Mouse (Mus musculus) forelimb bud, embryonic 11.5 days (tissue): ENCODE measurements around the gene Mast4.

ENCODE experiments used
- DNase-seq: peaks from one replicate; pipeline ENCODE4 v3.0.0-alpha.2; 2012; ENCODE audit warnings: low read depth, low spot score

The Mast4 gene

GRCm38 (mm10) chr13:103241092-103241491 is 93.2 kb downstream of the Mast4 start:
- no peak for DNase-seq

DNA sequence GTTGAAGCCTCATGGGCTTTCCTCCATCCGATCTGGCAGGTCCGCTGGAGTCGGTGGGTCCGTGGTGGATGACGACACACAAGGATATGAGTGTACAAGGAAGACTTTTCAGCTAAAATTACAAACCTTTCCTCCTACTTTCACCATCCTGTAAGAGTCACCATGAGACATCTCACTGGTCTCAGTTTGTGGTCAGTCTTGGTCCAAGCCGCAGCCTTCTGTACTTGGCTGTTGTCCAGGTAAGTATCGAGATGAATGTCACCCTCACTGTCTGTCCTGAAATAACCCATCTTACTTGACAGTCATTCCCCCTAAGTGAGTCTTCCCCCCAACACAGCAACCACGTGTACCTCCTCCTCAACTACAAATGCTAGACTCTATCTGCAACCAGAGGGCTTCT is 94.6 kb downstream of the Mast4 start:
- DNase-seq = no peak

- no peak for DNase-seq
Observed at GRCm38 (mm10) chr13:103238034-103238705, 96.1 kb downstream of the Mast4 start.

GRCm38 (mm10) chr13:103232171-103232570 is 102.1 kb downstream of the Mast4 start:
- DNase-seq = no peak

- DNase-seq = no peak
Observed at GRCm38 (mm10) chr13:103229069-103229468, 105.2 kb downstream of the Mast4 start.

GRCm38 (mm10) chr13:103225895-103226815 is 108.1 kb downstream of the Mast4 start:
- no peak for DNase-seq

DNA sequence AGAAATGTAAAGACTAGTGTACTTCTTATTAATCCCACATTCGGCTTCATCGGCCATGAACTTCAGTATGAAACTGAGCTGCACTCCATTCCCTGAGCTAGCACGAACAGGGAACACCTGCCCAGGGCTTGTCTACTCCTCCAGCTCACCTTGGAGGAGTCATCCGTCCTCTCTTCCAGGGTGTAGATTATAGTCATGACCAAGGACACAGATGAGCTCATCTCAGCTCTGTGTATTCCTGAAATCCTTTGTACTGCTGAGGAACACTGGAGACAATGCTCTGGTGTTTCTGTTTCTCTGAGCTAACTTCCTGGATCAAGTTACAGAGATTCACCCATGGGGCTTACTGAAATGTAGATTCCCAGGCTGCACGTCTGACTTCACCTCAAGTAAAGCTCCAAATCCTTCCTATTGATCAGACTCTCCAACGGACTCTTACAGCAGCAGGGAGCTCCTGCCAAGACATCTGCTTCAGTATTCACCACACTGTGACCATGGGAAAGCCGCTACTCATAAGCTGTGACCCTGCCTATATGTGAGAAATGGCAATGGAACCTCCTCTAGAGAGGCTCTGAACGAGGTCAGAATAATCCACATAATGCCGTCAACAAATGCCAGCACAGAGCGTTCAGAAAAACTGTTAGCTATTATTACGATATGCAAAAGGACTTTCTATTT is 108.9 kb downstream of the Mast4 start:
- DNase-seq = no peak

DNA sequence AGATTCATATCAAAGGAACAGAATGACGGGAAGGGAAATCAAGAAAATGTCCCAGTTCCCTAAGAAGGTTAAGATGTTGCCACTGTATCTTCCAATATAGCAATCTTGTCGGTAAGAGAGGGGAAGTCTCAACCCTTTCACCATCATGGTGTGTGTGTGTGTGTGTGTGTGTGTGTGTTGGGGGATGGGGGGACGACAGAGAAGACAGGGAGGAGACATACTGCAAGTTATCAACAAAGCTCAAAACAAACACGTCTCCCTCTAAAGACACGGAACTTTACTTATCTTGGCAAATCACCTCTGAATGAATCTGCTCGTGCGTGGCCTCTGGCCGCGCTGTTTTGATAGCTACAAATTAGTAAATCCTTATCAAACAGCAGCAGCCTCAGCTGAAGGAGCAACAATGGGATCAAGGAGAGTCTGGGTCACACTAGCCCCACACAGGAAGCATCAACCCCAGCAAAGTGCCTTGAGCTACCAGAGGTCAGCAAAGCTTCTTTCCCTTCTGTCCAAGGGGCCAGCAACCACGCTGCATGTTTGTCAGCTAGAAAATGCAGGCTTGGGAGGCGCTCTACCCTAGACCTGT is 113.7 kb downstream of the Mast4 start:
- DNase-seq = no peak

- DNase-seq = no peak
Observed at GRCm38 (mm10) chr13:103219999-103220398, 114.3 kb downstream of the Mast4 start.

DNA sequence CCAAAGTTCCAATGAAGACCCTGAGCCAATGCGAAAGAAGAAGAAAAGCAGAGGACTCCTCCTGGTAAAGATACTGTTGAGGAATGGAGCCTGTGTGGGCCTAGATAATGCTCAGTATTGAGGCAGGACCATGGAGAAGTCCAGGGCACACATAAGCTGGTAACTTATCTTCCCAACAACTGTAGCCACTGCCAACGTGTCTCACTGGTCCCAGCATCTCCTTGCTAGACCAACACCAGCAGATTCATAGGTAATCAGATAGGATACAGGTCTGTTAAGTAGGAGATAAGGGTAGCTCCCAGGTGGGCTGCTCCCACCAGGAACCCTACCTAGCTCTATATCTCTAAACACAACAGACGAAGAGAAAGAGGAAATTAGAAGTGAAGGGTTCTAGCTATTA is 116.8 kb downstream of the Mast4 start:
- DNase-seq = no peak

DNA sequence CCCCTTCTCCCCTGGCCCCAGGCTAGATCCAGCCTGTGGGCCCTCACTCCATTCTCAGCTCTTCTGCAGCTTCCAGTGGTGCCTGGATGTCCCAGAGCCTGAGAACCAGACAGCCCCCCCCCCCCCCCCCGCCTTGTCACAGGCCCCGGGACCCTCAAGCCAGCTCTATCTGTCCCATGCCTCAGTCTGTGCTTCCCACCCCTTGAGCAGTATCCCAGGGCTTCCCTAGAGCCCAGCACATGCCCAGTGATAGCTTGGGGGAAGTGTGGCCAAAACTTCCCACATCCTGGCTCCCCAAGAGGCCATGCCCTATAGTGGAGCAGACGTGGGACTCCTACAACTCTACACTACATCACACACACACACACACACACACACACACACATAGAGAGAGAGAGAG is 119.8 kb downstream of the Mast4 start:
- DNase-seq = no peak

DNA sequence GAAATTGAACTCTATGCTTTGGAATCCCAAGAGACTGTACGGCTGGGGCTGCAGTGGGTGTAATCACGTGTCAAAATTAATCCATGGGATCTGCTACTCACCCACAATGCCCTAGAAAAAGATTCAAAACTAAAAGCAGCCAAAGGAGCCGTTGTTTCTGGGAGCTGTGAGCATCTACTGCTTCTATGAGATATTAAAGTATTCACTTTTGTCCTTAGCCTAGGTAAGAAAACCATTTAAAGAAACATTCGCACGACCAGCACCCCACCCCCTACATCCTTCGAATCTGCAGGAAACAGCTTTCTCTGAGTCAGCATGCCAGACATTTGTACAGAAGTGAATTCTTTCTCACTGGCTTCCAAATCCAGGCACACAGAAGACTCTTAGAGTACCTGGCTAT is 122.3 kb downstream of the Mast4 start:
- no peak for DNase-seq

DNA sequence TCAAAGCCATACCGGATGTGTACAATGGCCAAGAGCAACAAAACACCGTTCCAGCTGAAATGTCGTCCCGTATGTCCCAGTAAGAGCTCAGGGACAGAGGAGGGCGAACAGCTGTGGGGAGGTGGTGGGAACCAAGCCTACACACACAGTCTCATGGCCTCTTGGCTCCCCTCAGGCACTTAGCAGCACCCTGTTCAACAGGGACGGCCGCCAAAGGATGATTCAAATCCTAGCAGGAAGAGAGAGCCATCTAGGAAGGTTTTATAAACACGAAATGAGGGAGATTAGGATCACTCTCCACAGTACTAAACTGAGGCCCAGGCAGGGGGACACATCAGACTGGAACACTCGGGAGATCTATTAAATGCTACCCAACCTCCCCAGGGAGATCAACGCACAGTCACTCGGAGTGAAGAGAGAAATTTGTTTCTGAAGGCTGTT is 122.8 kb downstream of the Mast4 start:
- DNase-seq = no peak

- DNase-seq = no peak
Observed at GRCm38 (mm10) chr13:103210746-103211145, 123.6 kb downstream of the Mast4 start.

- DNase-seq = no peak
Observed at GRCm38 (mm10) chr13:103207199-103207598, 127.1 kb downstream of the Mast4 start.

- no peak for DNase-seq
Observed at GRCm38 (mm10) chr13:103206644-103207043, 127.7 kb downstream of the Mast4 start.

GRCm38 (mm10) chr13:103205191-103205590 is 129.1 kb downstream of the Mast4 start:
- DNase-seq = no peak

- no peak for DNase-seq
Observed at GRCm38 (mm10) chr13:103203376-103203895, 130.9 kb downstream of the Mast4 start.

- DNase-seq = no peak
Observed at GRCm38 (mm10) chr13:103201016-103201760, 133.1 kb downstream of the Mast4 start.

DNA sequence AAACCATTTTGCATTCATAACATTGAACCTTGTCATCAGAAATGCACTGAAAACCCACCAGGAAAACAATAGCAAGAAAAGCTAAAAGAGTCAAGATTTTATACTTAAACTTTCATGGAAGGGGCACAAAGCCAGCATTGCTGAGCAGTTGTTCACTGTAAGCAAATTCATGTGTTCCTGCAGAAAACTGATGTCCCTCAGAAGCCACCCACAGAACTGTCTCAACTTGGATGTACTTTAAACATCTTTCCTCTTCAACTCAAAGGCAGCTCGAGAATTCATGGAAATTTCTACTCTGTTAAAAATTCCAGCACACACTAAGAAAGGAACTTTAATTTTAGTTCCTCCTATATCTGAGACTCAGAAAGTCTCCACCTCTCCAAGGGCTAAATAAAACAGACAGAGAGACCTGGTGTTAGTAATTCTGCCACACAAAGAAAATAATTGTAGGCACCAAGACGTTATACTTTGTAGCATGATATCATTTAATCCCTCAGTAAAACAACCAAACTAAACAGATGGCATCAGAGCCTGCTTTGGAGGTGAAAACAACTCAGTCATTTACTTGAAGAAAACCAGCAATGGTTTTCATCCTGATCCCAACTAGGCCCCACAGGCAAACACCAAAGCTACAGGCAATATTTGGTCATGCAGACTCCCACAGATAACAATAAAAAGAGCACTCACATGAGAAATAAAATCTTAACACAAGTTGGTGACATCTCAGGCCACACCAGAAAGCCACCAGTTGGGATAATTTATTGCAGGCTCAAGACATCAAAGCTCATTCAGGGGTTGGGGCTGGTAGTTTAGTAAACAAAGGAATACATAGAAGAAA is 134.3 kb downstream of the Mast4 start:
- no peak for DNase-seq
